Mouse (Mus musculus) layer of hippocampus, postnatal 25 days (tissue): ENCODE measurements around the gene Kdelr3. TPM values are rescaled to one million over a fixed set of nuclear protein-coding genes. Genes with fewer than 3 reads are reported as not detected.

Source experiments
- DNase-seq, 2 experiments: peaks; one replicate each; pipeline ENCODE4 v3.0.0; 2022; ENCODE audit warnings: mixed read lengths in 2 of 2, low spot score in 1 of 2; ENCODE audit errors: extremely low spot score in 1 of 2
- total RNA-seq, 2 experiments: library from RNA; stranded (reverse); gene quantifications; 2 replicates each; pipeline ENCODE4 v1.2.3; 2021

The Kdelr3 gene
- under 1 TPM; 0.37 to 0.68 TPM for total RNA-seq

DNA sequence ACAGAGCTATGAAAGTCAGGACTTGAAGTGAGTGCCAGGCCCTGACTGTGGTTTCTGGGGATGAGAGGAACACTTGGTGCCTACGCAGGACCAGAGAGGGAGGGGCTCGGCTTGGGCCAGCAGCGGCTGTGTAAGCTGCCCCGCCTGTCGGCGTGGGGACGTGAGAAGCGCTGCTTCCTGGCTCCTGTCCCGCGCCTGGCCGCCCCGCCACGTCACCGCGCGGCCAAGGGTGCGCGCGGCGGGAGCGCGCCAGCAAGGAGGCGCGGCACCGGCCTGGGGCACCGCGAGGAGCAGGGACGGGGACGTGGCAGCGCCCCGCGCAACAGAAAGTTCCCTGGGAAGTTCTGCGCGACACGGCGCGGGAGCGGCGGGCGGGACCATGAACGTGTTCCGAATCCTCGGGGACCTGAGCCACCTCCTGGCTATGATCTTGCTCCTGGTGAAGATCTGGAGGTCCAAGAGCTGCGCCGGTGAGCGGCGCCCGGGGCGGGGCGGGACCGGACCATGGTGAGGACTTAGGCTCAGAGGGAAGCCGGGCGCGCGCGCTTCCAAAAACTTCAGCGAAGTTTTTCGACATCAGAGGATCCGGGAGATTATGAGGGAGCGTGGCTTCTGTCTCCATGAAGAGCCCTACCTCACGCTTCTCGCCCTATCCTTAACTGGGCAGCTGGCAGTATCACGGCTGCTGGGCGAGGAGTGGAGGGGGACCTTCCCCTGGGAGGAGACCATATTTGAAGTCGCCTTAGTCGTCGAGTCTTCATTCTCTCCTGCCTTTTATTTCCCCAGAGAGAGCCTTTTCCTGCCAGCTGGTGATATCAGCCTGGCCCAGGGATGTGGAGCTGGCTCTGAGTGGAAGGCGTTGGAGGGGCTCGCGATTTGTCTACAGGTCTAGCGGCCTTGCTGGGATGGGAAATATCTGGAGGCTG is at the start of gene Kdelr3:
Kdelr3 (plus strand) TSS at position 241 of the 926 bp plus-strand sequence.
- DNase-seq, result no peak

- peak; percentile 81 to 96 for DNase-seq
Measured at GRCm38 (mm10) chr15:79466601-79467286, 49.5 kb upstream of the Kdelr3 start.

GRCm38 (mm10) chr15:79469577-79469976 is 46.6 kb upstream of the Kdelr3 start:
- DNase-seq, result no peak

DNA sequence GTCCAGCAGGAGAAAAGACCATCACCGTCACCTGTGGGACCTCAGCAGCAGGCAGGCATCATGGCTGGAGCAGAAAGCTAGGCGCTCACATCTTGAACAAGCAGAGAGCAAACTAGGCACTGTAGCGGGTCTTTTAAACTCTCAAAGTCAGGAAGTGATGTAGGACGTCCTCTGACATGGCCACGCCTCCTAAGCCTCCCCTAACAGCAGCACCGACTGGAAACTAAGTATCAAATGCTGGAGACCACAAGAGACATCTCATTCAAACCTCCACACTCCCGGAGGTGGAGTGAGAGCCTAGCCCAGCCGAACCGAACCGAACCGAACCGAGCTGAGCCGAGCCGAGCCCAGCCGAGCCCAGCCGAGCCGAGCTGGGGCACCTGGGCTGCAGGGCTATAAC is 45.6 kb upstream of the Kdelr3 start:
- DNase-seq, result no peak

DNA sequence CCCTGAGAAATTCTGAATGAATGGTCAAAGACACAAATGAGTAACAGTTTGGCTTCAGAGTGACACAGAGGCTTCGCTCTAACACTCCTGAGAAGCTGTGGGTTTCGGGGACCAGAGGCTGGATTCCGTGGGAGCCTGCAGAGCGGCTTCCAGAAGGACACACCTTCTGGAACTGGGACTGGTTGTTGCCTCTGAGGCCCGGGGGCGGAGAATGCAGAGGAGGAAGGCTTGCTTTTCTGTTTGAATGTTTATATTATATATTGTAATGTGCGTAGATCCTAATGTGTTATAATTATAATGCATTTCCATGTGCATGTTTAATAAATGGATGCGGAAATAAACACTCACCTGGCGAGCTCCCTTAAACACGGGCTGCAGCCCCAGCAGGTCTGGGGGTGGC is 45.1 kb upstream of the Kdelr3 start:
- DNase-seq, result no peak

- no peak for DNase-seq
Measured at GRCm38 (mm10) chr15:79473042-79473441, 43.2 kb upstream of the Kdelr3 start.

GRCm38 (mm10) chr15:79473638-79474355 is 42.4 kb upstream of the Kdelr3 start:
- DNase-seq, result no peak

GRCm38 (mm10) chr15:79477227-79477626 is 39.0 kb upstream of the Kdelr3 start:
- DNase-seq, result no peak

DNA sequence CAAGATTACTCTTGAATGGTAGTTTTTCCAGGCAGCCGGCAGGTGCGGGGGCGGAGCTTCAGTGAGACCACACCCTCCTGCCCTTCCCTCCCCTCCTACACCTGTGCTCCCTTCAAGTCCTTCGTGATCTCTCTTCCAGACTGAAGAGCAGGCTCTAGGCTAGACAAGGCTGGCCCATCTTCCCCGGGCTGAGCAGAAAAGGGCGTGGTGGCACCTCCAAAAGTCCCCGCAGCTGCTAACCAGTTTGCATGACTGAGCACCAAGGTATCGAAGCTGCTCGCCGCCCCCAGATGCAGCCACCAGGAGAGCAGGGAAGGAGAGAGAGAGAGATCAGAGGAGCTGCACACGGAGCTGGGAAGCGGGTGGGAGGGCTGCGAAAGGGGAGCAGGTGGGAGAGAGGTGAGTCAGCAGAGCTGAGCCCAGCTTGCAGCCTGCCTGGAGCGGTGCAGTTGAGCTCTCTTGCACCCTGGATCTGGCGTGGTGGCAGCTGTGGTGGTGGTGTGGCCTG is 35.0 kb upstream of the Kdelr3 start:
- DNase-seq, result no peak

DNA sequence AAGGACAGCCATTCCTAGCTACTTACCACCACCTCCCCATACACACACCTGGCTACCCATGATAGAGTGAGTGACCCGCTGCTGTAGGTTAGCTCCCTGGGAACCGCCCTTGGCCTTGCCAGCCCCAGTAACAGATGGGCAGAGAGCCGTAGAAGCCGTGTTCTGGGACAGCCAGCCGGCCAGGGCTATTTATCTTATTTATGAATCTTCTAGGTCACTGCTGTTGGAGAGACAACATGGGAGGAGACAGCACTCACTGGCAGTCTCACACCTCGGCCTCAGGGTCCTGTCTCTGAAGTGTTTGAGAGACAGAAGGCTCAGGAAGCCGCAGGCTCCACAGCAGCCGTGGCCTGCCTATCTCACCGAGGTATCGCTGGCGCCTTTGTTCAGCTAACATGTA is 26.7 kb upstream of the Kdelr3 start:
- DNase-seq, result no peak

DNA sequence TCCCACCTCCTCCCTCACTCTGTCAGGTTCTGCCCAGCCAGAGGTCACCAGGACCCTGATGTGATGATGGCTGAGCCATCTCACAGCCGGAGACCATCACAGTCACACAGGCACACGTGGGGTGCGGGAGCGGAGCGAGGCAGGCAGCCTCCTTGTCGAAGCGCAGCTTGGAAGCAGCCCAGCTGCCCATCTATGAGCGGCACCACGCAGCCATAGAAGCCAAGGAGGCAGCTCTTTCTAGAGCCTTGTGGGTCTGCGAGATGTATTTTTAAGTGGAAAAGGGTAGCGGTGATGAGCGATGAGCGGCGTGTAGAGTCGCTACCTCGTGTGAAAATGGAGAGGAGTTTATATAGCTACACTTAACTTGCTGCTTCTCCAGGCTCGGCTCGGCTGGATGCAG is 22.7 kb upstream of the Kdelr3 start:
- no peak for DNase-seq

- no peak for DNase-seq
Measured at GRCm38 (mm10) chr15:79500110-79500509, 16.1 kb upstream of the Kdelr3 start.

- DNase-seq, result peak; percentile 41 to 63
Measured at GRCm38 (mm10) chr15:79502891-79503341, 13.3 kb upstream of the Kdelr3 start.

DNA sequence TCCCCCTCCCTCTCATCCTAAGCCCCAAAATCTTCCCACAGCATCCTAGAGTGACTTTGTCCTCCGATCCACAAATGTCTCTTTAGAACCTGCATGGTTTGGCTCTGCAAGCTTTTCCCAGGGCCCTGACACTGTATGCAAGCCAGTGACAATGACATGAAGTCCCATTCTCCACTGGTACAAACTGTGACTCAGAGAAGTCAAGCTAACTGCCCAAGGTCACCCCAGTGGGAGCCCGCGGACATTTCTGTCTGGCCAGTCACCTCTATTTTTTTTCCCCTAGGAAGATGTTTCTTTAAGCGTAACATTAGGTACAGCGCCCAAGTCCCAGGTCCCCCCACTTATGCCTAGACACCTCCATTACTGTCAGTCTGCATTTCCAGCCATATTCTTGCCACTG is 12.8 kb upstream of the Kdelr3 start:
- no peak for DNase-seq

DNA sequence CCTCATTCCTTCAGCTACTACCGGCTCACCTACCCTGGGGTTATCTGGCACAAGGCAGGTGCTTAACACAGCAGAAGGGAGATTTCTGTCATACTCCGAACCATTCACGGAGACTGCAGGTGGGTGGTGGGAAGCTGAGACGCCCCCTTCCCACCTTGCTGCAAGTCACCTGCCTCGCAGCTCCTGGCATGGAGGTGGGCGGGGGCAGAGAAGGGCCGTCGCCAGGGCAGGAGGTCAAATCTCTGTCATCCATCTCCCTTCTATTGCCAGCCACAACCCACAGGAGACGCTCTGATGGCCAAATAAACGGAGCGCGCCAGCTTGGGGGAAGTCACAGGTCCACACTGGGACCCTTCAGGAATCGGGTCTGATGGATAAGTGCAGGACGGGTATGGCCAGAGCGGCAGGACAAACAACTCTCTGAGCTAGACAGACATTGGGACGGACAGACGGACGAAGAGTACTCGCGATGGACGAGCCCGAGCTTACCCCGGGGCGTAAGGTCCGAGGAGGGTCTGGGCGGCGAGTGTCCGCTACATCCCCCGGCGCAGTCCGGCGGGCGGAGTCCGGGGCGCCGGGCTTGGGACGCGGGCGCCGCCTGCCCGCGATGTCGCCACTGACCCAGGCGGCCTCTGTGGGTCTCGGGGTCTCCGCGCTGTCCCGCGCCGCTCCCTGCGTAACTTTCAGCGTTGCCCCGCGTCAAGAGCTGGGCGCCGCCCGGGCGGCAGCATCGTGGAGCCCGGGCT is 11.3 kb upstream of the Kdelr3 start, which contains the start of gene Kcnj4:
Kcnj4 (minus strand) TSS at position 535 of the 746 bp plus-strand sequence.
- DNase-seq, result no peak

DNA sequence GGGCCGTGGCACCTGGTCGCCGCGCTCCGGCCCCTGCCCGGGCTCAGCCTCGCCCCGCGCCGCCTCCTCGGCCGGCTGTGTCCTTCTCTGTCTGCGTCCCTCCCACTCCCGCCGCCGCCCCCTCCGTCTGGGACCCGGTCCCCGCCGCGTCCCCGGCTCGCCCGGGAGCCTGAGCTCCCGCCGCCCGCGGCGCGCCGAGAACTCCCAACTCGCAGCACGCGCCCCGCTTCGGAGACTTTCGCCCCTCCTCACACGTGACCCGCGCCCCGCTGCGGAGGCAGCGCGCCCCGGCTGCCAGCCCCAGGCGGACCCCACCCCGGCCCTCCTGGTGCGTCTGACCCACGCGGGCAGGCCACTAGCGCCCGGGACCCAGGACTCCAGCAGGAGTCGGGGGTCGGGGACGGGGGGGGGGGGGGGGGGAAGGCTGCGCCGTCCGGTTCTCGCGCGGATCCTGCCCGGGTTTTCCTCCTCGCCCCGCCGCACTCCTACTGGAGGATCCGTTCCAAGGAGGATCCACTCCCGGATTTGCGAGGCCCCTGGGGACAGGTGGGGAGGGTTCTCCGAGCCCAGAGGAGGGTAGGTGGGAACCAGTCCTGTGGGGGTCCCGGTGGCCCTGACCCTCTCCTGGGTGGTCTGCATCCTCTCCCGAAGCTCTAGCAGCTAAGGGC is 10.5 kb upstream of the Kdelr3 start:
- peak; percentile 83 to 94 for DNase-seq

DNA sequence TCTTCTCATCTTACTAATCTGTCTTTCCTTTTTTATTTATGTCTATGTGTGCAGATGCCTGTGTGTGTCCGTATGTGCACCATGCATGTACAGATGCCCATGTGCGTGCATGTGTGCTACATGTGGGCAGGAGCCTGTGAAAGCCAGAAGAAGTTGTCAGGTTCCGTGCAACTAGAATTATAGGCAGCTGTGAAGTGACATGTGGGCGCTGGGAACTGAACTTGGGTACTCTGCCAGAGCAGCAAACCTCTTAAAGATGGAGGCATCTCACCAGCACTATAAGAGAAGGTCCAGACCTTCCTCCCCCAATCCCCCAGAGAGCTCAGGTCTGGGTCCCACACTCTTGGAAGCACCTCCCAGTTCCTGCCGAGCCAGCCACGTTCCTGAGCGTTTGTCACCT is 9.8 kb upstream of the Kdelr3 start:
- no peak for DNase-seq

- DNase-seq, result no peak
Measured at GRCm38 (mm10) chr15:79507055-79507828, 9.0 kb upstream of the Kdelr3 start.

DNA sequence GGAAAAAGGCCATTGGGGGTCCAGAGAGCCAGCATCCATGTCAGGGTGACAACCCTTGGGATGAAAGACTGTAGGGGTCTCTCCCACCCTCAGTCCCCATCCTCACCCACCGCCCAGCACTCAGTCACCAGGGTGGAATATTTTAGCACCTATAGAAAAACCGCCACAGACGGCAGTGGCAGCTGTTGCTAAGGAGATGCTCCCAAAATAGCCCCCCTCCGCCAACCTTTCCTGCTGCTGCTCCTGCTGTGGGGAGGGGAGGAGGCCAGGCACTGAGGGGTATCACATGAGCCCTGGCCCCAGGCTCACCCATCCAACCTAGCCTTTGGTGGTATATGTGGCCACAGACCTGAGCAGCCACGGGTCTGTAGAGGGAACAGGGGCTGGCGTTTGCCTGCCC is 6.2 kb upstream of the Kdelr3 start:
- no peak for DNase-seq
